ENCODE assay signal across 10 mouse cellular contexts in the genomic region with DNA sequence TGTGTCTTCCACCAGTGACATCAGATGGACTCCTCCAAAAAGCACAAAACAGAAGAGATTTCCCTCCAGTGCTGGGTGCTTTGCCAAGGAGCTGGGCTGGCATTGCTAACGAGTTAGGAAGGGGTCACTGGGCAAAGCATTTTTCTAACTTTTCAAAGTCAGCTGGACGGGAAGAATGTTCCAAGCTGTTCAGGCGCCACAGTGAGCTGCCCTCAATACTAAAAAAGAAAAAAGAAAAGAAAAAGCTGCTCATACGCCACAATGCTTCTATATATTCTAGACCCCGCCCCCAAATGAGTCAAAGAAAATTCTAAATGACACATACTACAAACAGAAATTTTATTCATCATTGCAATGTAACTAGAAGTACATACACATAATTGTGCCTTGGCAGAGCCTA.
DNase-seq lines count a peak whose midpoint lies in the region; ATAC-seq lines count a peak whose summit lies in the region.
"Had no signal": no experiment of that assay in that cellular context is flagged by ENCODE, and none has a peak within 500 bp of the region (broad histone marks: within the 10 kb centered on the region; RNA-seq: fewer than 3 reads in every experiment).

No protein-coding gene starts in this region.

- 0 out of 2 replicates have a peak, but pooled peaks have one; percentile 43 for ATAC-seq in hindbrain, embryonic 13.5 days (ENCODE audit: low FRiP score)
- no peak for ATAC-seq in embryonic facial prominence, embryonic 14.5 days (ENCODE audit: low read depth)

- peaks cover 37% of the 10 kb centered on the region for H3K4me1 ChIP-seq in hindbrain, embryonic 13.5 days (replicated peaks)
- H3K4me1 ChIP-seq in hindbrain, embryonic 10.5 days (replicated peaks): peaks cover 31% of the 10 kb centered on the region
- H3K4me1 ChIP-seq in embryonic facial prominence, embryonic 14.5 days (ENCODE audit: control insufficient read depth, insufficient read depth, low read length): peaks cover 20% of the 10 kb centered on the region
- H3K4me1 ChIP-seq: megakaryocyte, embryonic 14.5 days had no signal

- H3K27me3 ChIP-seq in hindbrain, embryonic 13.5 days: no peaks in the 10 kb centered on the region
- no peaks in the 10 kb centered on the region for H3K27me3 ChIP-seq in hindbrain, embryonic 10.5 days (ENCODE audit: insufficient read depth, poor library complexity, severe bottlenecking)
- no peaks in the 10 kb centered on the region for H3K27me3 ChIP-seq in embryonic facial prominence, embryonic 14.5 days (replicated peaks; ENCODE audit: control insufficient read depth, insufficient read depth, low read length)
- H3K27me3 ChIP-seq: embryonic facial prominence, embryonic 12.5 days had no signal

- no peak overlapping the region for H3K4me2 ChIP-seq in hindbrain, embryonic 13.5 days
- no peak overlapping the region for H3K4me2 ChIP-seq in embryonic facial prominence, embryonic 14.5 days (ENCODE audit: low read depth, low read length)

- H3K9ac ChIP-seq in hindbrain, embryonic 13.5 days: no peak overlapping the region
- H3K9ac ChIP-seq in embryonic facial prominence, embryonic 14.5 days (ENCODE audit: low read depth, low read length): no peak overlapping the region
- H3K9ac ChIP-seq: embryonic facial prominence, embryonic 12.5 days had no signal

- WGBS in hindbrain, embryonic 13.5 days: 68% methylated on average over 5 of the region's 5 CpGs
- 84% methylated on average over 5 of the region's 5 CpGs for WGBS in hindbrain, embryonic 10.5 days
- WGBS in embryonic facial prominence, embryonic 14.5 days: 67% methylated on average over 5 of the region's 5 CpGs

- peak overlapping the region; percentile 70 for H3K27ac ChIP-seq in hindbrain, embryonic 13.5 days
- no peak overlapping the region for H3K27ac ChIP-seq in hindbrain, embryonic 10.5 days
- peak overlapping the region; percentile 73 for H3K27ac ChIP-seq in embryonic facial prominence, embryonic 14.5 days (replicated peaks; ENCODE audit: low read depth, low read length)

- H3K4me3 ChIP-seq in hindbrain, embryonic 13.5 days: no peak overlapping the region
- H3K4me3 ChIP-seq in hindbrain, embryonic 10.5 days: no peak overlapping the region
- H3K4me3 ChIP-seq in embryonic facial prominence, embryonic 14.5 days (ENCODE audit: low read depth, low read length): no peak overlapping the region
- H3K4me3 ChIP-seq: embryonic facial prominence, embryonic 12.5 days; megakaryocyte, embryonic 14.5 days had no signal

- H3K9me3 ChIP-seq in hindbrain, embryonic 13.5 days: no peaks in the 10 kb centered on the region
- H3K9me3 ChIP-seq in hindbrain, embryonic 10.5 days: no peaks in the 10 kb centered on the region
- H3K9me3 ChIP-seq in embryonic facial prominence, embryonic 14.5 days (ENCODE audit: control insufficient read depth, low read length): no peaks in the 10 kb centered on the region
- H3K9me3 ChIP-seq: embryonic facial prominence, embryonic 12.5 days; megakaryocyte, embryonic 14.5 days had no signal

- DNase-seq in adrenal gland, postnatal 14 days: peak; percentile 31
- DNase-seq in adrenal gland, adult 2 months: no peak
- DNase-seq in hindbrain, embryonic 10.5 days (ENCODE audit: low spot score): no peak
- peak; percentile 32 for DNase-seq in embryonic facial prominence, embryonic 14.5 days (ENCODE audit: low spot score)
- peak; percentile 75 to 83 for DNase-seq in kidney, postnatal 25 days
- no peak for DNase-seq in layer of hippocampus, adult 9-10 months (ENCODE audit: low spot score)
- DNase-seq in embryo, embryonic 10 days (ENCODE audit: low spot score): no peak

- H3K36me3 ChIP-seq in hindbrain, embryonic 13.5 days: peaks cover 6% of the 10 kb centered on the region; the same call in 1 of the 2 replicates
- peaks cover 53% of the 10 kb centered on the region for H3K36me3 ChIP-seq in hindbrain, embryonic 10.5 days
- peaks cover 14% of the 10 kb centered on the region for H3K36me3 ChIP-seq in embryonic facial prominence, embryonic 14.5 days (ENCODE audit: control insufficient read depth, insufficient read depth, low read length)

Comparison
In these comparisons a context has a peak if more than half of its experiments do, and no peak if none do; other contexts are left out.
1. DNase-seq: peak in adrenal gland, postnatal 14 days (single experiment), embryonic facial prominence, embryonic 14.5 days (single experiment) and kidney, postnatal 25 days (2 of 2); none in adrenal gland, adult 2 months (single experiment), hindbrain, embryonic 10.5 days (single experiment), layer of hippocampus, adult 9-10 months (single experiment) and embryo, embryonic 10 days (single experiment).